Mouse (Mus musculus): Measurements from ENCODE around the gene Cspg5. TPM values are rescaled to one million over a fixed set of nuclear protein-coding genes. Genes with fewer than 3 reads are reported as not detected.
A peak's percentile ranks its signal among the peaks of the same experiment; 100 is the strongest.

The Cspg5 gene
- polyA plus RNA-seq, 3 experiments from 2014 or later: 0.13 to 0.27 (median 0.18) TPM

DNA sequence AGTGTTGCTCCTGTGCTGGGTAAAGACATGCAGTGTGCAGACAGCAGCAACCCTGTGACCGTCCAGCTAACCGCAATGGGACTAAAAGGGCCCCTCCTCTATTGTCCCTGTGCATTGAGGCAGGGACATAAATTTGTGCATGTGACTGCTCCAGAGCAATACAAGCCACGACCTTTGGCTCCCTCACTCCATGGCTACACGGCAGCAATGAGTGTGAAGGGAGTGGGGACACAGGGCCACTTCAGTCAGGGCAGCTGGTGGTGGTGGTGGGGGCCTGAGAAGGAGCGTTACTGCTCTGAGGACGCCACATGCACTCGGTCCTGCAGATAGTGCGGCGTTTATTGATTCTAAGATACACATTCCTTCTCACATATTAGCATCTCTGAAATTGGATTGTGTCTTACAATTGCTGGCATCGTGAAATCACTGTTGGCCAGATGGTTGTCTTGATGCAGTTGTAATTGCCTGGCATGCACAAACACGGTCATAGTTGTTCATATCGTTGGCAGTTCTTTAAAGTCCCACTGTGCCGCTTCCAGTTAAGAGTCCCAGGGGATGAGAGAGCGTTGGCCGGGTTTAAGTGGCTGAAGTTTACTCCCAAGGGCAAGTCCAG is 11.9 kb downstream of the Cspg5 start:
- ATAC-seq: no peak

DNA sequence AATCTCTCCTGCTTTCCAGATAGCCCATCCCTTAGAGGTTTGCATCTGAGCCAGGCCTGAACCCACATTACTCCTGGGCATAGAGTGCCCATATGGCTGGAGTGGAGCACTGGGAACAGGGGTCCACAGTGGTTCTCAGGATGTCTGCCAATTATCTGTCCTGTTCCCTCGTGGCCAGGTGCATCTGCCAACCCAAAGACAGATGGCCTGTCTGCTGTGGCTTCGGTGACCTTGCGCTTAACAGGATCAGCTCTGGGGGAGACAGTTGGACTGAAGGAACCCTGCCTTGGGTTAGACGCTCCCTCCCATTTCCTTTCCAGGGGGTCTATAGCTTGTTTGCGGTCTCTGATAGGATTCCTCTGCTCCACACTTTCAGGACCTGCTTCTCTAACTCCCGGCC is 15.1 kb downstream of the Cspg5 start:
- ATAC-seq: no peak

DNA sequence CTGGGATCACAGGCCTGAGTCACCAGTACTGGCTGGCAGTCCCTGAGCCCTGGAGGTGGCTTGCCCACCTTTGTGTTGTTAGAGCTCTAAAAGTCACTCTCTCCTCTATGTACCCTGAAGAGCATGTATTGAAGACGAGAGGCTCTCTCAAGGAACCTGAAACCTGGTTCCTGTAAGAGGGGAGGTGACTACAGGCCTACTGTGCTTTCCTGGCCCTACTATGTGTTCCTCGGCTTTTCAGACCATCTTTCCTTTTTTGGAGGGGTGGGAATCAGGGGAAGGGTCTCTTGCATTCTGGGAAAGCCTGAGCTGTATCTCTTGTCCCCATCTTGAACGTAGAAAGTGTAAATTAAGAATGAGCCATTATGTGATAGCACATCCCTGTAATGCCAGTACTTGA is 15.5 kb downstream of the Cspg5 start:
- no peak for ATAC-seq

DNA sequence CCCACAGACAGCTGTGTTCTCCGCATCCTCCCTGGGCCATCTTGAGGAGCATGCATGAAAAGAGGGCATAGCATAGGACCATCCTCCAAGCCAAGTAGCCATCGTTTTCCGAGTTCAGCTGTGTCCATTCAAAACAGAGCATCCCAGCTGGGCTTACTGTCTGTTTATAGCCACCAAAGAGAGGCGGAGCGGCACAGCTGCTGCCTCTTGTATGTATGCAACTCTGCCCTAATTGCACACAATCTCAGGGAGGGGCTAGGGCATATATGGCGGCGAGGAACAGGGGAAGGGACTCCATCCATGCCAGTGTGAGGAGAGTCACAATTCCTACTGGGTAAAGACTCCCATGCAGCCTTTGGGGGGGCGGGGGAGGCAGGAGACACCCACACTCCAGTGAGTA is 19.6 kb downstream of the Cspg5 start:
- ATAC-seq: no peak

DNA sequence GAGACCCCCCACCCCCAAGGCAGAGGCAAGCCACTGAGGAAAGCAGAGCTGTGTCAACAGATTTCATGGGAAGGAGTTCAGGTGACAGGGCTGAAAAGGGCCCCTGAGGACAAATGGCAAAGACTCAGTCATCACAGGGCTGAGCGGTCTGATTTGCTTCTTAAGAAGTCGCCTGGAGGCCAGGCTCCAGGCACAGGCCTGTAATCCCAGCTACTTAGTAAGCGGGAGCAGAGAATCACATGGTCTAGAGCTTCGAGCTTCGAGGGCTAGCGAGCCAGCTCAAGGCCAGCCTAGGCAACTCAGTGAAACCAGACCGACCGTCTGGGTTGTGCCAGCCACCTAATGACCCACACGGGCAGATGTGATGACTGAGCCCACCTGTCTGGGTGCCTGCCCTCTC is 21.4 kb downstream of the Cspg5 start:
- no peak for ATAC-seq

DNA sequence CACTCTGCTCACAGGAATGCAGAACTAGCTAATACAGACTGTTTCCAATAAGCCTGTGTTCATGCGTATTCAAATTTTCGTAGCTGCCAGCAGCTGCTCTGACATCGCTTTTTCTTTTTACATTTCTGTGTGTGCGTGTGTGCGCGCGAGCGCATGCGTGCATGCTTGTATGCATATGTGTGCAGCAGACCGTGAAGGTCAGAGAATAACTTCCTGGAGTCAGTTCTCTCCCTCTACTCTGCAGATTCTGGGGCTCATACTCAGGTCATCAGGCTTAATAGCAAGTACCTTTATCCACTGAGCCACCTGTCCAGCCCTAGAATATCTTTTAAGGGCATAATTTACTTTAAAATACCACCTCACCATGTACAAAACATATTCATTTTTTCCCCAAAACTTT is 24.8 kb downstream of the Cspg5 start:
- no peak for ATAC-seq

DNA sequence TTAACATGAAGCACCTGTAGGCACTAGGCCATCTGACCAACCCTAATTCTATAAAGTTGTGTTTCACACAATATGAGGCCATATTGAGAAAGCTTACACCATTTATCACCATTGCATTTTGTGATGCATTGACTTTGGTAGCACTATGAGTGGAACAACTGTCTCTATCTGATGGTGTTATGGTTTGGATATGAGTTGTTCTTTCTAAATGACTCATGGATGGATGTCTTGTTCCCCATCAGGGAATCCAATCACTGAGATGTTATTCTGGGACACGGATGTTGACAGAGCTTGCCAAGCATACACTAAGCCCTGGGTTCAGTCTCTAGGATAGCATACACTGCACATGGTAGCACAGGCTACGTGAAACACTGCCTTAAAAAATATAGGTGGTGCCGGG is 28.7 kb downstream of the Cspg5 start:
- no peak for ATAC-seq

DNA sequence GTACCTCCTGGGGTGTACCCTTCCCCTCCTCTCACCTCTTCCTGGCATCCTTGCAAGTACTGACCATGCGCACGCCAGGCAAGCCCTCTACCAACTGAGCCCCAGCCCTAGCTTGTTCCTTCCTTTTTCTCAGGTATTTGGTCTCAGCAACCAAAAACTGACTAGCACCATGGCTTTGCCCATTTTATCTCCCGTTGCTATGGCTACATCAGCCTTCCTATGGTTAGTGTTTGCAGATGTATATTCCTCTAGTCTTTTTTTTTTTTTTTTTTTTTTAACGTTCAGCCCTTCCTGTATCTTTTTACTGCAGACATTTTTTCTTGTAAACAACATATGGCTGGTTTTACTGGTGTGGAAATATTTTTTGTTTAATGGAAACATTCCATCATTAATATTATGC is 29.9 kb downstream of the Cspg5 start:
- no peak for ATAC-seq

DNA sequence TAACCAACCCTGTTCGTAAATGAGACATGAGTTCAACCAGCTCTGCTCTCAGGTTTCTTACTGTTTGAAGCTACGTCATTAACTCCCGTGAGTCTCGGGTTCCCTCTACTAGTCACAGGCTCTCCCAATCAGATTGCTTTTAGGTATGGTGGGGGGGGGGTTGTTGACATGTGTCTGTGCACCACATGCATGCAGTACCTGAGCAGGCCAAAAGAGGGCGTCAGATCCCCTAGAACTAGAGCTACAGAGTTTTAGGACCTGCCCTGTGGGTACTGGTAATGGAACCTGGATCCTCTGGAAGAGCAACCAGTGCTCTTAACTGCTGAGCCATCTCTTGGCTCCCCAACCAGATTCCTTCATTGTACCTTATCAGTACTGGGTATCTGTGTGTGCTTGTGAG is 32.3 kb downstream of the Cspg5 start:
- no peak for ATAC-seq

DNA sequence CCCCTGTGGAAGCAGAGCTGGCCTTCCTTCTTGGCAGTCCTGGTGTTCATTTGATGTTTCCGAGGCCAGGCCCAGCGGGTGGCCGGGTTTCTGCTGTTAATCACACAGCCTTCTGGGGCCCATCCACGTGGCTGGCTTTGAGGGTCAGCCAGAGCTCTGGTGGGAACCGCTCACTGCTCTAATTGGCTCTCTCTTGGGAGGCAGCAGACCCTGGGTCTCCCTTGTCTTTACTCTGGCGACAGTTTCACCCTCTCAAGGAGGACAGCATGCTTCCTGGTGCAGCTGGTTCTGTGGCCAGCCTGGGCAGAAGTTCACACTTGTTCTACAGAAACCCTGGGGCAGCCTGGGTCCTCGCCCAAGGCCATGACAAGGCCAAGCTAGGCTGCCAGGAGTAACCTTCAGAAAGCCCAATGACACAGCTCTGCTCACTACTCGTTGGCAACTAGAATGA is 33.9 kb downstream of the Cspg5 start:
- ATAC-seq: no peak

DNA sequence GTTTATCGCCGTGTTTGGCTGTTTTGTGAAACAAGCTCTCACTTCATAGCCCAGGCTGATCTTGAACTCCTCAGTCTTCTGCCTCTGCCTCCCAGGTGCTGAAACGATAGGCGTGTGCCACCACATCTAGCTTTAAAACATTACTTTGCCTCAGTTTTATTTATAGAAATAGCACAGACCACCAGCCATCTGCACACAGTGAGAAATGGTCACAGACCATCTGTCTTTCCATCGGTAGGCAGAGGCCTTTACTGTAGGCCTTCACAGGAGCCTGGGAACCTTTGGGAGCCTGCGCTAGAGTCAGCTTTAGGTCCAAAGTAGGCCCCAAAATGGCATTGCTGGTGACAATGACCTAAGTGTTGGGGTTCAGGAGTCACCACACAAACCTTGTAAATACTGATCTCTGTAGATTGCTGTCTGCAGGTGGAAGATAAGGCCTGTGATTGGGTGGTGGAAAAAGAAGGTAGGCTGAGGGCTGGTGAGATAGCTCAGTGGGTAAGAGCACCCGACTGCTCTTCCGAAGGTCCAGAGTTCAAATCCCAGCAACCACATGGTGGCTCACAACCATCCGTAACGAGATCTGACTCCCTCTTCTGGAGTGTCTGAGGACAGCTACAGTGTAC is 40.6 kb downstream of the Cspg5 start:
- no peak for ATAC-seq

DNA sequence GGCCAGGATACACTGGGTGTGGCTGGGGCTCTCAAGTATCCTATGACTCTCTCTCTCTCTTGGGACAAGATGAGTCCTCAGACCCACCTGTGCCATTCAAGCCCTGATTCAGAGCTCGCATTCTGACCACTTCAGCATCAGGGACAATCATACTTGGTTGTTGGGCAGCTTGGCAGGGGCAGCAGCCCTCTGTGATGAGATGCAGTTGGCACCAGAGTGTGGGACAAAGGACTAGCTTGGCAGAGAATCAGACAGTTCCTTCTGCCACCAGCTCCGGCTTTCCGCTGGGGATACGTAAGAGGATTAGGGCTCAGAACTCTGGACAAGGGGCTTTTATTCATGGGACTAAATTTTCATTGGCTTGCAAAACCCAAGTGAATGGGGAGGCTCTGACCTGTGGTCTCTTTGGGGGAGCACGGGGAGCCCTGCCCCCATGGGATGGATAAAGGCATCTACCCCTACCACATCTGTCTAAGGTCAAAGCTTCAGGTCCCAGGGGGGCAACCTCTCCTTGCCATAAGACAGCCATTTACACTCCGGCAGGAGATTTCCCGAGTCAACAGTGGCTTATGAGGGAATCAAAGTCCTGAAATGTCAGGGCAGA is 43.8 kb downstream of the Cspg5 start:
- no peak for ATAC-seq

DNA sequence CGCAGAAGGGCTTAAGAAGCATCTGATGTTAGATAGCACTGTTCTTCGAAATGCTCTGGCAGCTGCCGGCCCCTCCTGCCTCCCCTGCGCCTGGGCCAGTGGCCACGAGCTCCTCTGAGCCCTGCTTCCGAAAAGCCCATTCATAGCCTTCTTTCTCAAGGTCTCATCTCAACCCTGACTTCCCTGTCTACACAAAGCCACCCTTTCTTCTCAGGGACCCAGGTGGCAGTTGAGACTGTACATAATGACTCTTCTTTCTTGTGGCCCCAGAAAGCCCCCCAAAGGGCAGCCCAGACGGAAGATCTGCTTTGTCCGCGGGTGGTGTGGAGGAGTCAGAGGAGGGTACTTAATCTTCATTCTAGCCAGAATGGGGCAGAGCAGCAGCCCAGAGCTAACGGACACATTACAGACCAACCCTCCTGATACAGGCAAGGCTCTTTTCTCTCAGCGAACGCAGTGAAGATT is 49.7 kb downstream of the Cspg5 start:
- ATAC-seq: no peak

DNA sequence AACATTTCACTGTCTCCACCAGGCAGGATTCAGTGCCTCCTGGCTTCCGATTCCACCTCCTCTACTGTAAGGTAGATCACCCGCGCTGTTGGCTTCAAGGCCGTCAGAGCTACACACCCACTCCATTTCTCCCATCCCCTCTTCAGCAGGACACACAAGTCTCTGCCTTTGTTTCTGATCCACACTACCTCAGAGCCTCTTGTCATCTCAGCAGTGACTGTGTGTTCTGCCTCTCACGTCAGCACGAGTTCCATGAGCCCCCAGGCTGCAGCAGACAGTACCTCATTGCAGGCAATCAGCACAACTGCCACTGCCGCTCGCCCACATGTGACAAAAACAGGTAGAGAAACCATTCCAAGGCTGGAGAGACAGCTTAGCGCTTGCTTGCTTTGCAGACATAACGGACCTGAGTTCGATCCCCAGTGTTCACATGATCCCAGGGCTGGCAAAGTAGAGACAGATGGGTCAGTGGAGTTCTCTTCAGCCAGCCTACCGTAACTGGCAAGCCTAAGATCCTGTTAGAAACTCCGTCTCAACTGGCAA is 50.4 kb downstream of the Cspg5 start:
- ATAC-seq: no peak

DNA sequence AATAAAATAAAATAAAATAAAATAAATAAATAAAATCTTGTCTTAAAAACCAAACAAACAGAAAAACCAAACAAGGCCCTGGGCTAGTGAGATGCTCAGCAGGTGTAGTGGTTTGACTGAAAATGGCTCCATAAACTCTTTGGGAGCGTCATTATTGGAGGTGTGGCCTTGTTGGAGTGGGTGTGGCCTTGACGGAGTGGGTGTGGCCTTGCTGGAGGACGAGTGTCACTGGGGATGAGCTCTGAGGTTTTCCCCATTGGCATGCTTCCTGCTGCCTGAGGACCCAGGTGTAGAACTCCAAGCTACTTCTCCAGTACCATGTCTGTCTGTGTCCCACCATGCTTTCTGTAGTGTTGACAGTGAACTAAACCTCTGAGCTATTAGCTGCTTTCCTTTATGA is 51.2 kb downstream of the Cspg5 start:
- ATAC-seq: no peak

DNA sequence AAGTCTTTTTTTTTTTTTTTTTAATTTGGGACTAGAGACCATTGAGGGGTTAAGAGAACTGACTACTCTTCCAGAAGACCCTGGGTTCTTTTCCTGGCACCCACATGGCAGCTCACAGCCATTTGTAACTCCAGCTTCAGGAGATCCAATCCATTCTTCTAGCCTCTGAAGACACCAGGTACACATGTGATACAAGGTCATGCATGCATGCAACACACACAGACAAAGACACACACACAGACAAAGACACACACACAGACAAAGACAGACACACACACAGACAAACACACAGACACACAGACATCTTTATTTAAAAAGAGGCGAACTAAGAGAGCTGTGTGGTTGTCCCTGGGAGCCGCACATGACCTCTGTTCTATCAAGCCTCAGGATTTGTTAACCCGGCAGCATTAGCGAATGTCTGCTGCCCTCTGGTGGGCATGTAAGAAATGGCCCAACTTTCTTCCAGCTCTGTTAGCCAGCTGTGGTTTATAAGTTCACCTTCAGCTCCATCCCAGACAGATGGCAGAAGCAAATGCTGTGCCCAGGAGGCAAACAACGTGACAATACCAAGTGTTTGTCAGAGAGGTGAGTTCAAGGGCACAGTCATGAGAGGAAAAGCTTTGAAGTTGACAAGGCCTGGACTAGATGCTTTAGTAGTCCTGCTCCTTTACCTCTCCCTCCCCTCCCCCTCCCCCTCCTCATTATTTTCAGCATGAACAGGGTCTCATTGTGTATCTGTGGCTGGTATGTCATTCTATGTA is 53.5 kb downstream of the Cspg5 start:
- ATAC-seq: peak; percentile 65

DNA sequence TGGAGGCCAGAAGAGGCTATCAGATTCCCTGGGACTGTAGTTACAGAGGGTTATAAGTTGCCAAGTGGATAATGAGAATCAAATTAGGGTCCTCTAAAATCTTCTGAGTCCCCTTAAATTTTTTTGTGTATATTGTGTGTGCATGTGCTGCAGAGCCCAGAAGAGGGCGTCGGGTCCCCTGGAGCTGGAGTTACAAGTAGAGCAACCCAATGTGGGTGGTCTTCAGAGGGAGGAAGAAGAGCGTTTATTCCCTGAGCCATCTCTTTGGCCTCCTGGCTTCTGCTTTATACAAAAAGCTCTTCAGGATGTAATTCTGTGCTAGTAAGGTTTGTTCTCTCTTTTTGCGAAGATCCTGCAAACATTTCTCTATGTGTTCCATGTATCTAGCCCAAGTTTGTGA is 60.9 kb downstream of the Cspg5 start:
- ATAC-seq: no peak

DNA sequence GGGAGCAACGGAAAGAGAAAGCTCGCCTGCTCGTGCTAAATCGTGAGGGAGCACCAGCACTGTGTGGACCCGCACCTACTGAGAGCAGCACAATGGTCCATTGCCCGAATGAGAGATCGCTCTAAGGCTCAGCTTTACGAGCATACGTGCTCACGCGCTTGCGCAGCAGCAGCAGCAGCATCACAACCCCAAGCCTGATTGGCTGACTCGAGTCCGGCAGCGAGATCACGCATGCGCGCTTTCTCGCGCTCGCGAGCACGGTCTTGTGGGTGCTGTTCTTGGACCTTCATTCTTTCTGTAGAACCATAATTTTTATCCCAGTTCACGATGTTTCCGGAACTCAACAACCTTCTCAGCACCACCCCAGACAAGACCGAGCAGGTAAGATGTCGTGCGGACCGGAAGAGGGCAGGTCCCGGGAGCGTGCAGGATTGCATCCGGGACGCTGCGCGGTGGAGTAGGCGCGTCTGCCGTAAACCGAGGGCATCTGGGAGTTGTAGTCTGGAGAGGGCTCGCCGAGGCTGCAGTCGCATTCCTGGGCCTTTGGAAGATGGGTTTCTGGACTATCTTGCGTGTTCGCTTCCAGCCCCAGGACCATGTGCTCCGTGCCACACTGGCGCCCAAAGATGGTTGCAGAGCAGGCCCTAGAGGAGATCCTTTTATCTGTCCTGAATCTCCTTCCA is 61.5 kb downstream of the Cspg5 start, which contains the start of gene Elp6:
TSS of gene Elp6 (plus strand) at position 205 of the 683 bp plus-strand sequence.
- ATAC-seq: peak; percentile 97

DNA sequence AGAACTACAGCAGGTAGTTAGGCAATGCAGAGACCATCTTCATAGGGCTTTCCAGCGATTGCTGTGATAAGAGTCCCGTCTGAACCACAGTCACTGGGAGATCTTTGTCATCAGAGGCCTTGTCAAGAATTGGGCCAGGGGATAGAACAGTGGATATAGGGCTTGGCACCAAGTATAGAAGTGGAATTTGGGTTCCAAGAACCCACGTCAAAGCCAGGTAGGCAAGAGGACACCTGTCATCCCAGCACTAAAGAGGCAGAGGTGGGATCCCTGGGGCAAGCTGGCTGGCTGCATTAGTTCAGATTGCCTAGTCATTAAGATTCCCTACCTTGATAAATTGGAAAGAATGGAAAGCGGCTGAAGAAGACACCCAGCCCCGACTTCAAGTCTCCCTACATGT is 62.8 kb downstream of the Cspg5 start:
- no peak for ATAC-seq

All from inflammation-experienced regulatory T-cells, adult 6 months (primary cell).